Mouse (Mus musculus): ENCODE measurements around the gene Zdhhc20. TPM values are rescaled to one million over a fixed set of nuclear protein-coding genes. Genes with fewer than 3 reads are reported as not detected.
"Not testable (repeated sequence)": the region's sequence is repeated elsewhere in the genome, so short reads cannot be mapped to it uniquely, and the experiment has no call there.

The Zdhhc20 gene
- polyA plus RNA-seq, 1 experiment from 2014 or later: 36.5 TPM

- Histone ChIP-seq H3K4me1 (replicated peaks; ENCODE audit: control insufficient read depth, insufficient read depth, low read length) (no peaks in the 10 kb centered on the region; the same call in none of the 2 replicates), H3K36me3 (replicated peaks; ENCODE audit: control insufficient read depth, insufficient read depth) (no peaks in the 10 kb centered on the region), H3K9me3 (ENCODE audit: control insufficient read depth, low read length) (no peaks in the 10 kb centered on the region), H3K4me2 (replicated peaks) (no peak overlapping the region), H3K9ac (no peak overlapping the region), H3K4me3 (replicated peaks; ENCODE audit: low read length) (no peak overlapping the region), H3K27ac (no peak overlapping the region), H3K27me3 (ENCODE audit: control insufficient read depth, insufficient read depth, low read length) (no peaks in the 10 kb centered on the region)
- ATAC-seq (ENCODE audit: low FRiP score): no peak
- DNase-seq (ENCODE audit: low spot score): no peak
Observed at GRCm38 (mm10) chr14:57881074-57881473, 9.0 kb downstream of the Zdhhc20 start.

- H3K36me3 ChIP-seq (replicated peaks; ENCODE audit: control insufficient read depth, insufficient read depth): peaks cover 17% of the 10 kb centered on the region
- no peak overlapping the region for H3K4me2 ChIP-seq (replicated peaks)
- no peaks in the 10 kb centered on the region; the same call in none of the 2 replicates for H3K4me1 ChIP-seq (replicated peaks; ENCODE audit: control insufficient read depth, insufficient read depth, low read length)
- ATAC-seq (ENCODE audit: low FRiP score) (no peak), DNase-seq (ENCODE audit: low spot score) (no peak)
- H3K27me3 ChIP-seq (ENCODE audit: control insufficient read depth, insufficient read depth, low read length): no peaks in the 10 kb centered on the region
- no peak overlapping the region for H3K4me3 ChIP-seq (replicated peaks; ENCODE audit: low read length)
- H3K27ac ChIP-seq: no peak overlapping the region
- 95% methylated on average over 9 of the region's 9 CpGs for WGBS
- no peak overlapping the region for H3K9ac ChIP-seq
- H3K9me3 ChIP-seq (ENCODE audit: control insufficient read depth, low read length): no peaks in the 10 kb centered on the region
Observed at GRCm38 (mm10) chr14:57877921-57878320, 12.2 kb downstream of the Zdhhc20 start.

- H3K4me1 ChIP-seq (replicated peaks; ENCODE audit: control insufficient read depth, insufficient read depth, low read length): no peaks in the 10 kb centered on the region
- H3K4me3 ChIP-seq (replicated peaks; ENCODE audit: low read length): no peak overlapping the region
- no peaks in the 10 kb centered on the region for H3K27me3 ChIP-seq (ENCODE audit: control insufficient read depth, insufficient read depth, low read length)
- H3K9me3 ChIP-seq (ENCODE audit: control insufficient read depth, low read length): no peaks in the 10 kb centered on the region
- WGBS: 98% methylated on average over 3 of the region's 3 CpGs
- DNase-seq (ENCODE audit: low spot score) (no peak), ATAC-seq (ENCODE audit: low FRiP score) (no peak)
- H3K4me2 ChIP-seq (replicated peaks): no peak overlapping the region
- no peak overlapping the region for H3K9ac ChIP-seq
- peaks cover 59% of the 10 kb centered on the region for H3K36me3 ChIP-seq (replicated peaks; ENCODE audit: control insufficient read depth, insufficient read depth)
- H3K27ac ChIP-seq: no peak overlapping the region
Observed at GRCm38 (mm10) chr14:57866676-57867276, 23.3 kb downstream of the Zdhhc20 start.

- DNase-seq (ENCODE audit: low spot score) (no peak), ATAC-seq (ENCODE audit: low FRiP score) (no peak)
- Histone ChIP-seq H3K4me2 (replicated peaks) (no peak overlapping the region), H3K4me3 (replicated peaks; ENCODE audit: low read length) (no peak overlapping the region), H3K27ac (no peak overlapping the region), H3K27me3 (ENCODE audit: control insufficient read depth, insufficient read depth, low read length) (no peaks in the 10 kb centered on the region), H3K9ac (no peak overlapping the region), H3K36me3 (replicated peaks; ENCODE audit: control insufficient read depth, insufficient read depth) (peaks cover 54% of the 10 kb centered on the region), H3K9me3 (ENCODE audit: control insufficient read depth, low read length) (no peaks in the 10 kb centered on the region), H3K4me1 (replicated peaks; ENCODE audit: control insufficient read depth, insufficient read depth, low read length) (no peaks in the 10 kb centered on the region)
- 89% methylated on average over 3 of the region's 3 CpGs for WGBS
Observed at GRCm38 (mm10) chr14:57865256-57865655, 24.8 kb downstream of the Zdhhc20 start.

- Histone ChIP-seq H3K4me2 (replicated peaks) (no peak overlapping the region), H3K27me3 (ENCODE audit: control insufficient read depth, insufficient read depth, low read length) (no peaks in the 10 kb centered on the region), H3K27ac (no peak overlapping the region), H3K9me3 (ENCODE audit: control insufficient read depth, low read length) (no peaks in the 10 kb centered on the region), H3K4me1 (replicated peaks; ENCODE audit: control insufficient read depth, insufficient read depth, low read length) (no peaks in the 10 kb centered on the region), H3K36me3 (replicated peaks; ENCODE audit: control insufficient read depth, insufficient read depth) (peaks cover 50% of the 10 kb centered on the region), H3K9ac (no peak overlapping the region), H3K4me3 (replicated peaks; ENCODE audit: low read length) (no peak overlapping the region)
- 86% methylated on average over 2 of the region's 2 CpGs for WGBS
- DNase-seq (ENCODE audit: low spot score): no peak
- no peak for ATAC-seq (ENCODE audit: low FRiP score)
Observed at GRCm38 (mm10) chr14:57863129-57863528, 26.9 kb downstream of the Zdhhc20 start.

GRCm38 (mm10) chr14:57861987-57862412 lies 28.1 kb downstream of the Zdhhc20 start:
- Histone ChIP-seq H3K9me3 (ENCODE audit: control insufficient read depth, low read length) (no peaks in the 10 kb centered on the region), H3K9ac (no peak overlapping the region), H3K4me1 (replicated peaks; ENCODE audit: control insufficient read depth, insufficient read depth, low read length) (no peaks in the 10 kb centered on the region), H3K4me3 (replicated peaks; ENCODE audit: low read length) (no peak overlapping the region), H3K27ac (no peak overlapping the region), H3K4me2 (replicated peaks) (no peak overlapping the region), H3K27me3 (ENCODE audit: control insufficient read depth, insufficient read depth, low read length) (no peaks in the 10 kb centered on the region), H3K36me3 (replicated peaks; ENCODE audit: control insufficient read depth, insufficient read depth) (peaks cover 57% of the 10 kb centered on the region)
- no peak for ATAC-seq (ENCODE audit: low FRiP score)
- DNase-seq (ENCODE audit: low spot score): no peak
- 96% methylated on average over 4 of the region's 4 CpGs for WGBS

GRCm38 (mm10) chr14:57859520-57859919 lies 30.6 kb downstream of the Zdhhc20 start:
- H3K4me2 ChIP-seq (replicated peaks): no peak overlapping the region
- no peak overlapping the region for H3K9ac ChIP-seq
- no peak overlapping the region for H3K4me3 ChIP-seq (replicated peaks; ENCODE audit: low read length)
- no peak overlapping the region for H3K27ac ChIP-seq
- peaks cover 62% of the 10 kb centered on the region for H3K36me3 ChIP-seq (replicated peaks; ENCODE audit: control insufficient read depth, insufficient read depth)
- ATAC-seq (ENCODE audit: low FRiP score) (no peak), DNase-seq (ENCODE audit: low spot score) (no peak)
- no peaks in the 10 kb centered on the region for H3K4me1 ChIP-seq (replicated peaks; ENCODE audit: control insufficient read depth, insufficient read depth, low read length)
- no peaks in the 10 kb centered on the region for H3K27me3 ChIP-seq (ENCODE audit: control insufficient read depth, insufficient read depth, low read length)
- H3K9me3 ChIP-seq (ENCODE audit: control insufficient read depth, low read length): no peaks in the 10 kb centered on the region

GRCm38 (mm10) chr14:57858601-57859000 lies 31.5 kb downstream of the Zdhhc20 start:
- H3K4me2 ChIP-seq (replicated peaks): no peak overlapping the region
- ATAC-seq (ENCODE audit: low FRiP score): no peak
- H3K27me3 ChIP-seq (ENCODE audit: control insufficient read depth, insufficient read depth, low read length): no peaks in the 10 kb centered on the region
- no peak for DNase-seq (ENCODE audit: low spot score)
- WGBS: 90% methylated on average over 2 of the region's 2 CpGs
- no peaks in the 10 kb centered on the region for H3K4me1 ChIP-seq (replicated peaks; ENCODE audit: control insufficient read depth, insufficient read depth, low read length)
- H3K9me3 ChIP-seq (ENCODE audit: control insufficient read depth, low read length): no peaks in the 10 kb centered on the region
- H3K36me3 ChIP-seq (replicated peaks; ENCODE audit: control insufficient read depth, insufficient read depth): peaks cover 60% of the 10 kb centered on the region
- no peak overlapping the region for H3K9ac ChIP-seq
- H3K27ac ChIP-seq: no peak overlapping the region
- H3K4me3 ChIP-seq (replicated peaks; ENCODE audit: low read length): no peak overlapping the region

- not testable (repeated sequence) for H3K4me3 ChIP-seq (replicated peaks; ENCODE audit: low read length); ATAC-seq (ENCODE audit: low FRiP score); H3K27me3 ChIP-seq (ENCODE audit: control insufficient read depth, insufficient read depth, low read length); H3K9ac ChIP-seq; H3K9me3 ChIP-seq (ENCODE audit: control insufficient read depth, low read length); H3K27ac ChIP-seq; H3K4me2 ChIP-seq (replicated peaks); DNase-seq (ENCODE audit: low spot score); H3K4me1 ChIP-seq (replicated peaks; ENCODE audit: control insufficient read depth, insufficient read depth, low read length)
- H3K36me3 ChIP-seq (replicated peaks; ENCODE audit: control insufficient read depth, insufficient read depth): peaks cover 68% of the 10 kb centered on the region
Observed at GRCm38 (mm10) chr14:57856037-57856436, 34.0 kb downstream of the Zdhhc20 start.

GRCm38 (mm10) chr14:57852961-57853360 lies 37.1 kb downstream of the Zdhhc20 start:
- WGBS: 84% methylated on average over 2 of the region's 2 CpGs
- DNase-seq (ENCODE audit: low spot score): no peak

More at GRCm38 (mm10) chr14:57852961-57853360, 37.1 kb downstream of the Zdhhc20 start:
- H3K36me3 ChIP-seq (replicated peaks; ENCODE audit: control insufficient read depth, insufficient read depth): peaks cover 69% of the 10 kb centered on the region
- H3K4me3 ChIP-seq (replicated peaks; ENCODE audit: low read length): no peak overlapping the region
- no peak overlapping the region for H3K4me2 ChIP-seq (replicated peaks)
- no peak overlapping the region for H3K27ac ChIP-seq
- H3K9ac ChIP-seq: no peak overlapping the region
- no peaks in the 10 kb centered on the region for H3K9me3 ChIP-seq (ENCODE audit: control insufficient read depth, low read length)
- H3K4me1 ChIP-seq (replicated peaks; ENCODE audit: control insufficient read depth, insufficient read depth, low read length): no peaks in the 10 kb centered on the region
- no peaks in the 10 kb centered on the region for H3K27me3 ChIP-seq (ENCODE audit: control insufficient read depth, insufficient read depth, low read length)
- ATAC-seq (ENCODE audit: low FRiP score): no peak

Measured in hindbrain, embryonic 14.5 days (tissue).